Mouse (Mus musculus): ENCODE measurements around the gene Olfr549. TPM values are rescaled to one million over a fixed set of nuclear protein-coding genes. Genes with fewer than 3 reads are reported as not detected.

The Olfr549 gene
- polyA plus RNA-seq, 1 experiment from 2014 or later = not detected

DNA sequence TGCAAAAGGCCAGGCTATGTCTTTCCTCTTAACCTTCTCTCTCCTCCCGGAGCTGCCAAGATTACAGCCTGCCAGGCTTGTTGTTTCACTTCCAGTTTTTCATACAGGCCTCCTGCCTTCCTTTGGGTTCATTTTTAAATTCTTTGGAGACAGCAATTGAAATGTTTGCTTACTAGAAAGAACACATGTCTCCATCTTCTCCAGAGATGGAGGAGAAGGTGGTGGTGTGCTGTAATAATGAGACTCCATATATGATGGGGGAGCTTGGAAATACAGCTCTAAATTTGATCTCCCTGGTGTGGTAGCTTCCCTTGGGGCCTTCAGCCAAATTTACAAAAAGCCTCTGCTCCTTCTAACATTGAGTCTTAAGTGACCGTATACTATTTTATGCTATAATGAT lies 9.1 kb upstream of the Olfr549 start, which contains the start of gene Olfr548-ps1:
TSS of gene Olfr548-ps1 (plus strand) at position 301 of the 400 bp plus-strand sequence.
- 82% methylated on average over 2 of the region's 2 CpGs for WGBS

DNA sequence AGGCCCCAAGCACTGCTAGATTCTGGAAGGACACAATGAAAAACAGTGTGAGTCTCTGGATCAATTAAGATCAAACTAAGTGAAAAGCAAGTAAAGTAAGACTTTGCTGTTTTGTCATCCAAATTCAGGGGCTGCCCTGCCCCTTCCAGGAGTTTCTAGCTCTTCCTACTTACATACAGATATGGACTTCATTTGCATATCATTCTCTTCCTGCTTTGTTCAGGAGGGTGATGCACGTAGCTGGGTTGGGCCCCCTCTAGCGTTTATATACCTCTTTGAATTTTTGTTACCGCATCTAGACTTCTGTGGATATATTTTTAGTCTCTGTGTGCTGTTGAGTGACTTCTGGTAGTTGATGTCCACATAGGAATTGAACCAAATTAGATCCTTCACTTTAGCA lies 8.4 kb upstream of the Olfr549 start:
- Histone ChIP-seq H3K4me1 (replicated peaks) (no peaks in the 10 kb centered on the region), H3K36me3 (no peaks in the 10 kb centered on the region), H3K27ac (no peak overlapping the region), H3K9me3 (no peaks in the 10 kb centered on the region), H3K4me3 (no peak overlapping the region), H3K27me3 (ENCODE audit: insufficient read depth, poor library complexity, severe bottlenecking) (no peaks in the 10 kb centered on the region)
- no peak for DNase-seq (ENCODE audit: low spot score)
- 61% methylated on average over 3 of the region's 3 CpGs for WGBS

More for the DNA sequence above, 9.1 kb upstream of the Olfr549 start, which contains the start of gene Olfr548-ps1:
- Histone ChIP-seq H3K9me3 (no peaks in the 10 kb centered on the region), H3K36me3 (no peaks in the 10 kb centered on the region), H3K4me3 (no peak within 1 kb of the TSS), H3K27me3 (ENCODE audit: insufficient read depth, poor library complexity, severe bottlenecking) (no peaks in the 10 kb centered on the region), H3K4me1 (replicated peaks) (no peaks in the 10 kb centered on the region), H3K27ac (no peak within 1 kb of the TSS)
- no peak for DNase-seq (ENCODE audit: low spot score)

DNA sequence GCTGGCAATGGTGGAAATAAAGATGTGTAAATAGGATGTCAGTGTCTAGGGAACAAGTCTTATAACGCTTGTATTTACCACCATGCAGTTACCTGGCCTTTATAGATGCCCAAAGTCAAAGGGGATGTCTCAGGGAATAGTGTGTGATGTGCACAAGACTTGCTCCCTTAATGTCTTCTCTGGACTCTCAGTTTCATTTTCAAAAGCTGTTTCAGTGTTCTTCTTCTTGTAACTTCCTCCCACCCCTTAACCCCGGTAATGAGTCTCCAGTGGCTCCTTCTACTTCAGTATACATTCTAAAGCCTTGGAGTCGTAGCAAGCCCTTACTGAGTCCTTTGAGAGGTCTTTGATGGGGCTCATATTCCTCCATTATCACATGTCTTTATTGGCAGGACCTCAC lies 3.6 kb downstream of the Olfr549 start:
- no peaks in the 10 kb centered on the region for H3K36me3 ChIP-seq
- no peak overlapping the region for H3K27ac ChIP-seq
- no peaks in the 10 kb centered on the region for H3K4me1 ChIP-seq (replicated peaks)
- no peaks in the 10 kb centered on the region for H3K9me3 ChIP-seq
- DNase-seq (ENCODE audit: low spot score) = no peak
- WGBS = 77% methylated on average over 3 of the region's 3 CpGs
- no peak overlapping the region for H3K4me3 ChIP-seq
- no peaks in the 10 kb centered on the region for H3K27me3 ChIP-seq (ENCODE audit: insufficient read depth, poor library complexity, severe bottlenecking)

DNA sequence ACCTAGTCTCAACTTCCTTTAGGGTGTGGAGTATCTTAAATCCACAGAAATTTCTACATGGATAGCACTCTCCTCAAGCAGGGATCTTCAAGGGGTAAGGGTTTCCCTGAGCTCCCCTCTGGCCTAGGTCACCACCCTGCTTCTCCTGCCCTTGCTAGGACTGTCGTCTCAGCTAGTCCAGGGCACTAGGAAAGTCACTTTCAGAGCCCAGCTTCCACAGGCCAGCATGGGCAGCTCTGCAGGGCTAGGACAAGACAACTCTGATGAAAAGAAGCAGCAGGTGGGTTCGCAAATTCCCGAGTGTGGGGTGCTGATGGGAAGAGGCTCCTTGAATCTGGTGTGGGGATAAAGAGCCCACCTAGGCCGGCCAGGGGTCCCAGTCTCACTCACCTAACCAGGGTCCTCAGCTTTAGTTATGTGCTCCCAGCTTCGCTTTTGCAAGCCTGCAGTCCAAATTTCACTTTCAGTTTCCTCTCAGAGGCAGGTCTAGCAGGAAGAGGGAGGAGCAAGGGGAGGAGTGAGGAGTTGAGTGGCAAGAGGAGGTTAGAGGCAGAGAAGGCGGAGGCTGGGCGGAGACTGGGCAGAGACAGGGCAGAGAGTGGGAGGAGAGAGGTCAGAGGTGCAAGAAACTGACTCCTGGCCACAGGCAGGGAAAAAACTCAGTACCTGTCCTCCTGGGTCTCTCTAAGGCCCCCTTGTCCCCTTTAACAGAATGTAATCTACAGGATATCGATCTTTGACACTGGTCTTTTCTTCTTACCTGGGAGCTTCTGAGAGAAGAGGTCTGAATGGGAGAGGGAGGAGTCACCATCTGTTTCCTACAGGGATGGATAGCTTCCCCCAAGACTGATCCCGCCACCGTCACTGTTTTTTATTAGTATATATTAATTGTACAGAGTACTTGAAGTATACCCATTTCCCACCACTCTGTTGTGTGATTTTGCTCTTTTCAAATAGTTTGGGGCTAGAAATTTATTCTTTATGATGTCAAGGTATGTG lies 15.6 kb downstream of the Olfr549 start, which contains the start of gene Trim21:
TSS of gene Trim21 (minus strand) at position 488 of the 999 bp plus-strand sequence.
- H3K4me3 ChIP-seq = peak within 1 kb of the TSS; percentile 55
- H3K27me3 ChIP-seq (ENCODE audit: insufficient read depth, poor library complexity, severe bottlenecking) = no peaks in the 10 kb centered on the region
- H3K9me3 ChIP-seq = no peaks in the 10 kb centered on the region
- peak; percentile 63 for DNase-seq (ENCODE audit: low spot score)
- peak within 1 kb of the TSS; percentile 75 for H3K27ac ChIP-seq
- peaks cover 13% of the 10 kb centered on the region for H3K4me1 ChIP-seq (replicated peaks)
- WGBS = 22% methylated on average over 10 of the region's 10 CpGs
- H3K36me3 ChIP-seq = no peaks in the 10 kb centered on the region

DNA sequence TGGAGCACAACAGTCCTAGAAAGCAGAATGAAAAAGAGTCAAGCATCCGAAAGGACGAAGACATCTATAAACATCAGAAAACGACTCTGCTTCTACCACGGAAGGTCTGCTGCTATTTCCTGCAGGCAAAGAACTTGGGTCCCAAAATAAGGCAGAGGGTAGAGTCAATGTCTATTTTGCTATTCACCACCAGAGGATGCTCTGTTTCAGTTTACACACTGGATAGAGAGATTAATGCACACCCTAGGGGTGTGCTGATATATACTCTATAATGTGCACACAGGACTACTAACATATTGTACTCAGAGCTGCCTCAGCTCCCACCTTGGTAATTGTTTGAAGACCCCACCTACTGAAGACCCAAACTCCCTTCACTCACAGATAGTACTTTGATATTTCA lies 16.5 kb downstream of the Olfr549 start:
- Histone ChIP-seq H3K4me3 (no peak overlapping the region), H3K4me1 (replicated peaks) (peaks cover 13% of the 10 kb centered on the region), H3K9me3 (no peaks in the 10 kb centered on the region), H3K27me3 (ENCODE audit: insufficient read depth, poor library complexity, severe bottlenecking) (no peaks in the 10 kb centered on the region), H3K36me3 (no peaks in the 10 kb centered on the region), H3K27ac (no peak overlapping the region)
- no peak for DNase-seq (ENCODE audit: low spot score)
- WGBS = 94% methylated on average over 4 of the region's 4 CpGs

DNA sequence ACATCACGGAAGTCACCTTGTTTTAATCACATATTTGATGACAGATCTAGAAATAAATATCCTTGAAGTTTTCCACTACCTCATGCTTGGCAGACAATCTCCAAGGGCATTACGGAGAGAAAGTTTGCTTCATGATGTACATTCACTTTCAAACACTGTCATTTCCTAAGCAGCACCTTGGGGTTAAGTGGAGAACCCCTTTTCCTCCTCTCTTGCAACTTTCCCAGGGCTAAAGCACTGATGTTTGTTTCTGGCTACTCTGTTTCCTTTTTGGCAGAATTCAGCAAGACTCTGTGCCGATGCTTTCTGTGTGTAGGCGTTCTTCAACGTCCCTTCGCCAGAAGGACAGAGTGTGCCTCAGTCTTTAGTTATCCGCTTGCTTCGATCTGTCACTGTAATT lies 21.5 kb downstream of the Olfr549 start, which contains the start of gene Olfr550:
TSS of gene Olfr550 (plus strand) at position 301 of the 400 bp plus-strand sequence.
- Histone ChIP-seq H3K27me3 (ENCODE audit: insufficient read depth, poor library complexity, severe bottlenecking) (no peaks in the 10 kb centered on the region), H3K36me3 (no peaks in the 10 kb centered on the region), H3K4me3 (no peak within 1 kb of the TSS), H3K9me3 (no peaks in the 10 kb centered on the region), H3K4me1 (replicated peaks) (peaks cover 5% of the 10 kb centered on the region), H3K27ac (no peak within 1 kb of the TSS)
- DNase-seq (ENCODE audit: low spot score) = no peak
- 93% methylated on average over 8 of the region's 8 CpGs for WGBS

DNA sequence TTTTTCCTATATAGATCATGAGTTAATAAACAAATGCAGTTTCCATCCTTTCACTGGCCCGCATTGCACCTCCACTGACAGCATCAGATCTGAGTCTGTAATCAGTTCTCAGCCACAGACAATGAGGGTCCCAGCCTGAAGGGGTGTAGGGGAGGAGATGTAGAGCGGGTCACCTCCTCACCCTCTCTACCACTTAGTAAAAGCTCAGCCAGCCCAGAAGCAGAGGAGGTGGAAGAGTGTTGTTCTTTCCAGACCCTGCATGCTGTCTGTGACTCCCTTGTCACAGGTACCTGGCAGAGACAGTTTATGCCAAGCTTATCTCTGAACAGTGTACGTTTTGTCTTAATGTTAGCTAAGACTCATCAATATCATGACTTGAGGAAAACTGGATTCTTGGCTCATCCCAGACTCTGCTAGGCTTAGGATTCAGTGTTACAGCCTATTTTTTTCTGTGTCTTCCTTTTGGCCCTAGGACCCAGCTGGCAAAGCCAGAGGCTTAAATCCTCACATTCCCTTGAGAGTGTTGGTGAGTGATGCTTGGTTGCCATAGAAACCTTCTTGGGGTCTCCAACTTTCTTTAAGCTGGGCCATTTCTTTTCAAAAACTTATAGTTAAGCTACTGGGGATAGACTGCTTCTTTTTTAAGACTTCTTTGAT lies 23.6 kb downstream of the Olfr549 start:
- WGBS = 74% methylated on average over 3 of the region's 3 CpGs
- Histone ChIP-seq H3K9me3 (no peaks in the 10 kb centered on the region), H3K27me3 (ENCODE audit: insufficient read depth, poor library complexity, severe bottlenecking) (no peaks in the 10 kb centered on the region), H3K4me1 (replicated peaks) (peaks cover 5% of the 10 kb centered on the region), H3K4me3 (no peak overlapping the region), H3K36me3 (no peaks in the 10 kb centered on the region), H3K27ac (no peak overlapping the region)
- no peak for DNase-seq (ENCODE audit: low spot score)

DNA sequence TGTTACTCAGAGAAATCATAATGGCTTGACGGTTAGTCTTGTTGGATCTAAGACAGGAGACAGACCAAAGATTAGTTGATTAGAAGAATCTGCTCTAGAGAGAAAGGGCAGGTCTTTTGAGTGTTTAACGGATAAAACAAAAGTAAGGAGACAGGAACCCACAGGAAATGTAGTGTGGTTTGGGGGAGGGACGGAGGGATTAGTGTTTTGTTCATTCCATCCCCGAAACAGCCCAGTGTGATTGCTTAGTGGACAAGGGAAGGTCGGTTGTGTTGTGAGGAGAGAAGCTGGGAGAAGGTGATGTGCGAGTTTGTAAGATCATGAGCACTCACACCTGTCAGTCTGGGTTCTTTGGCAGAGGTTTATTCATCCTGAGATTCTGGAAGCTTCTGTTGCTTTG lies 26.3 kb downstream of the Olfr549 start:
- Histone ChIP-seq H3K9me3 (no peaks in the 10 kb centered on the region), H3K27me3 (ENCODE audit: insufficient read depth, poor library complexity, severe bottlenecking) (no peaks in the 10 kb centered on the region), H3K4me3 (no peak overlapping the region), H3K27ac (no peak overlapping the region), H3K4me1 (replicated peaks) (peaks cover 5% of the 10 kb centered on the region), H3K36me3 (no peaks in the 10 kb centered on the region)
- no peak for DNase-seq (ENCODE audit: low spot score)
- WGBS = 73% methylated on average over 6 of the region's 6 CpGs

DNA sequence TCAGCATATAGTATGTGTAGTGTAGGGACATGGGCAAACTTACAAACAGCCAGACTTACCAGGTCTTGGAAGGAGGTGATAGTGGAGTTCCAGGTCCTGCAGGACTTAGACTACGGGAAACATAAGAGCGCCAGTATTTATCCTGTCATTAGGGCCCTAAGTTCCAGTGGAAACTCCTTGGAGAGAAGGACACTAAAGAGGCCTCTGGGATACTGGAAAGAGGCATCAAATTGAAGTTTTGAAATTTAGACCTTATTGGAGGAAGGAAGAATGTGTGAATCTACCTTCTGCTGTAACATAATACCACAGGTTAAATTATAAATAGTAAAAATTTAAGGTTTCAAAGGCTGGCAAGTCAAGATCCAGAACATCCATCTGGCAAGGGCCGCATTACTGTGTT lies 42.1 kb downstream of the Olfr549 start, which contains the start of gene Olfr551:
TSS of gene Olfr551 (minus strand) at position 101 of the 400 bp plus-strand sequence.
- H3K36me3 ChIP-seq = no peaks in the 10 kb centered on the region
- WGBS = 89% methylated on average over 3 of the region's 3 CpGs
- no peak within 1 kb of the TSS for H3K27ac ChIP-seq

DNA sequence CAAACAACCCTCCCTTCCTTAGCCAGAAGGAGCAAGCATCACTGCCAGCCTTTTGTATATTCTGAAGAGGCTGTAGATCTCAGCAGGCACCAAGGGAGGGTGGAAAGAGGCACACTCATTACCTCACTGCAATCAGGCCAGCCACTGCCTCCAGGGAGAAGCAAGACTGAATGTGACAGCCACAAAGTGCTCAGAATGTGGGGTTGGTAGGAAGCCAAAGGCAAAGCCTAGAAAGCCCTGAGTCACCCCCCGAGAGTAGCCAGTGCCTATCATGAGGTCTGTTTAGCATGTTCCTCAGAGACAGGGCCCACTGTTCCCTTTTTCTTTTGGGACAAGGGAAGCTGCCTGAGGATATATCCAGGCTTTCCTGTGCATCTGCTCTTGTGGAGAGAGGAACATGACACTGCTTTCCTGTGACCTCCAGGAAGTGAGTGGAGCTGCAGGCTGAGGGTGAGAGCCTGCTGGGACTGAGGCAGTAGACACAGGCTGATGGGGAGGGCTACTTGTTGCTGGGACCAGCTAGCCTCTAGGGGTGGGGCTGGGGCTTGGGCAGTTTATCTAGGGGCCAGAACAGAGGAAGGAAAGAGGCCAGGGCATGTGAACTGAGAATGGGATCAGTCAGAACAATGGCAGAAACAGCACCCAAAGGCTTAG lies 47.8 kb downstream of the Olfr549 start, which contains the start of gene Olfr552:
TSS of gene Olfr552 (plus strand) at position 393 of the 654 bp plus-strand sequence.
- no peaks in the 10 kb centered on the region for H3K9me3 ChIP-seq
- no peak for DNase-seq (ENCODE audit: low spot score)
- H3K27ac ChIP-seq = no peak within 1 kb of the TSS
- no peaks in the 10 kb centered on the region for H3K36me3 ChIP-seq
- H3K4me3 ChIP-seq = no peak within 1 kb of the TSS
- WGBS = 68% methylated on average over 1 of the region's 1 CpGs
- no peaks in the 10 kb centered on the region for H3K27me3 ChIP-seq (ENCODE audit: insufficient read depth, poor library complexity, severe bottlenecking)
- H3K4me1 ChIP-seq (replicated peaks) = no peaks in the 10 kb centered on the region

More for the DNA sequence above, 42.1 kb downstream of the Olfr549 start, which contains the start of gene Olfr551:
- DNase-seq (ENCODE audit: low spot score) = no peak
- Histone ChIP-seq H3K4me3 (no peak within 1 kb of the TSS), H3K27me3 (ENCODE audit: insufficient read depth, poor library complexity, severe bottlenecking) (no peaks in the 10 kb centered on the region), H3K9me3 (no peaks in the 10 kb centered on the region), H3K4me1 (replicated peaks) (no peaks in the 10 kb centered on the region)

Data from hindbrain, embryonic 10.5 days (tissue).